Mouse (Mus musculus): ENCODE data around the gene Ip6k3. TPM values are rescaled to one million over a fixed set of nuclear protein-coding genes. Genes with fewer than 3 reads are reported as not detected.

Ip6k3 gene
- total and polyA plus RNA-seq, 2 experiments from 2014 or later, result not detected

- H3K27ac ChIP-seq (ENCODE audit: low read depth, low read length), result no peak overlapping the region
- ATAC-seq (ENCODE audit: low FRiP score) (no peak), DNase-seq (ENCODE audit: low spot score) (no peak)
These were observed 13.8 kb downstream of the Ip6k3 start for GRCm38 (mm10) chr17:27153773-27154193.

GRCm38 (mm10) chr17:27152976-27153723 is 14.4 kb downstream of the Ip6k3 start:
- no peak overlapping the region for H3K9ac ChIP-seq (replicated peaks; ENCODE audit: low read length, poor library complexity, severe bottlenecking)
- no peaks in the 10 kb centered on the region for H3K27me3 ChIP-seq (ENCODE audit: insufficient read depth, low read length)
- no peak overlapping the region for H3K27ac ChIP-seq (ENCODE audit: low read depth, low read length)
- TF ChIP-seq CTCF (IDR thresholded peaks at IDR 0.05), result no peak
- DNase-seq (ENCODE audit: low spot score), result no peak
- H3K4me2 ChIP-seq (ENCODE audit: low read depth, low read length, poor library complexity, severe bottlenecking), result no peak overlapping the region
- no peaks in the 10 kb centered on the region for H3K36me3 ChIP-seq (ENCODE audit: insufficient read depth, low read length)
- H3K4me3 ChIP-seq (ENCODE audit: low read depth, low read length), result no peak overlapping the region
- H3K4me1 ChIP-seq (ENCODE audit: insufficient read depth, low read length), result no peaks in the 10 kb centered on the region
- no peaks in the 10 kb centered on the region for H3K9me3 ChIP-seq (ENCODE audit: low read length)
- ATAC-seq (ENCODE audit: low FRiP score), result no peak
- 55% methylated on average over 8 of the region's 8 CpGs for WGBS

More at GRCm38 (mm10) chr17:27153773-27154193, 13.8 kb downstream of the Ip6k3 start:
- no peak for TF ChIP-seq CTCF (IDR thresholded peaks at IDR 0.05)
- no peaks in the 10 kb centered on the region for H3K9me3 ChIP-seq (ENCODE audit: low read length)
- no peak overlapping the region for H3K4me3 ChIP-seq (ENCODE audit: low read depth, low read length)
- WGBS, result 51% methylated on average over 9 of the region's 9 CpGs
- no peaks in the 10 kb centered on the region for H3K36me3 ChIP-seq (ENCODE audit: insufficient read depth, low read length)
- H3K9ac ChIP-seq (replicated peaks; ENCODE audit: low read length, poor library complexity, severe bottlenecking), result no peak overlapping the region
- H3K4me2 ChIP-seq (ENCODE audit: low read depth, low read length, poor library complexity, severe bottlenecking), result no peak overlapping the region
- H3K4me1 ChIP-seq (ENCODE audit: insufficient read depth, low read length), result no peaks in the 10 kb centered on the region
- no peaks in the 10 kb centered on the region for H3K27me3 ChIP-seq (ENCODE audit: insufficient read depth, low read length)

GRCm38 (mm10) chr17:27151411-27151810 is 16.2 kb downstream of the Ip6k3 start:
- ATAC-seq (ENCODE audit: low FRiP score) (no peak), DNase-seq (ENCODE audit: low spot score) (no peak)
- Histone ChIP-seq H3K4me2 (ENCODE audit: low read depth, low read length, poor library complexity, severe bottlenecking) (no peak overlapping the region), H3K27me3 (ENCODE audit: insufficient read depth, low read length) (no peaks in the 10 kb centered on the region), H3K4me3 (ENCODE audit: low read depth, low read length) (no peak overlapping the region), H3K4me1 (ENCODE audit: insufficient read depth, low read length) (no peaks in the 10 kb centered on the region), H3K27ac (ENCODE audit: low read depth, low read length) (no peak overlapping the region), H3K9me3 (ENCODE audit: low read length) (no peaks in the 10 kb centered on the region), H3K9ac (replicated peaks; ENCODE audit: low read length, poor library complexity, severe bottlenecking) (no peak overlapping the region), H3K36me3 (ENCODE audit: insufficient read depth, low read length) (no peaks in the 10 kb centered on the region)
- WGBS, result 68% methylated on average over 8 of the region's 8 CpGs
- TF ChIP-seq CTCF (IDR thresholded peaks at IDR 0.05), result peak; percentile 49

GRCm38 (mm10) chr17:27150871-27151270 is 16.7 kb downstream of the Ip6k3 start:
- Histone ChIP-seq H3K27me3 (ENCODE audit: insufficient read depth, low read length) (no peaks in the 10 kb centered on the region), H3K9ac (replicated peaks; ENCODE audit: low read length, poor library complexity, severe bottlenecking) (no peak overlapping the region), H3K36me3 (ENCODE audit: insufficient read depth, low read length) (no peaks in the 10 kb centered on the region), H3K4me2 (ENCODE audit: low read depth, low read length, poor library complexity, severe bottlenecking) (no peak overlapping the region), H3K4me3 (ENCODE audit: low read depth, low read length) (no peak overlapping the region), H3K4me1 (ENCODE audit: insufficient read depth, low read length) (no peaks in the 10 kb centered on the region), H3K9me3 (ENCODE audit: low read length) (no peaks in the 10 kb centered on the region), H3K27ac (ENCODE audit: low read depth, low read length) (no peak overlapping the region)
- no peak for TF ChIP-seq CTCF (IDR thresholded peaks at IDR 0.05)
- 58% methylated on average over 7 of the region's 7 CpGs for WGBS
- ATAC-seq (ENCODE audit: low FRiP score) (no peak), DNase-seq (ENCODE audit: low spot score) (no peak)

GRCm38 (mm10) chr17:27146323-27146923 is 21.2 kb downstream of the Ip6k3 start:
- Histone ChIP-seq H3K4me1 (ENCODE audit: insufficient read depth, low read length) (no peaks in the 10 kb centered on the region), H3K27me3 (ENCODE audit: insufficient read depth, low read length) (no peaks in the 10 kb centered on the region), H3K27ac (ENCODE audit: low read depth, low read length) (no peak overlapping the region), H3K4me2 (ENCODE audit: low read depth, low read length, poor library complexity, severe bottlenecking) (no peak overlapping the region), H3K36me3 (ENCODE audit: insufficient read depth, low read length) (no peaks in the 10 kb centered on the region), H3K9me3 (ENCODE audit: low read length) (no peaks in the 10 kb centered on the region), H3K4me3 (ENCODE audit: low read depth, low read length) (no peak overlapping the region), H3K9ac (replicated peaks; ENCODE audit: low read length, poor library complexity, severe bottlenecking) (no peak overlapping the region)
- WGBS, result 26% methylated on average over 8 of the region's 8 CpGs
- ATAC-seq (ENCODE audit: low FRiP score), result no peak
- DNase-seq (ENCODE audit: low spot score), result no peak
- TF ChIP-seq CTCF (IDR thresholded peaks at IDR 0.05), result no peak

- H3K4me2 ChIP-seq (ENCODE audit: low read depth, low read length, poor library complexity, severe bottlenecking), result no peak overlapping the region
- no peaks in the 10 kb centered on the region for H3K27me3 ChIP-seq (ENCODE audit: insufficient read depth, low read length)
- H3K9ac ChIP-seq (replicated peaks; ENCODE audit: low read length, poor library complexity, severe bottlenecking), result no peak overlapping the region
- peaks cover 11% of the 10 kb centered on the region for H3K4me1 ChIP-seq (ENCODE audit: insufficient read depth, low read length)
- no peaks in the 10 kb centered on the region for H3K36me3 ChIP-seq (ENCODE audit: insufficient read depth, low read length)
- 87% methylated on average over 4 of the region's 4 CpGs for WGBS
- no peak overlapping the region for H3K27ac ChIP-seq (ENCODE audit: low read depth, low read length)
- DNase-seq (ENCODE audit: low spot score) (no peak), ATAC-seq (ENCODE audit: low FRiP score) (no peak)
- no peak overlapping the region for H3K4me3 ChIP-seq (ENCODE audit: low read depth, low read length)
- H3K9me3 ChIP-seq (ENCODE audit: low read length), result no peaks in the 10 kb centered on the region
- TF ChIP-seq CTCF (IDR thresholded peaks at IDR 0.05), result no peak
These were observed 23.4 kb downstream of the Ip6k3 start for GRCm38 (mm10) chr17:27144152-27144551.
